Mouse (Mus musculus) hindbrain, embryonic 13.5 days (tissue): ENCODE measurements at regions not wholly inside any gene's neighbourhood (a gene's known extent, or its start where the extent isn't known, plus 50 kb on each side); places are given as distances from the start of the nearest gene placed in this dataset.

Experiments used
- ATAC-seq: fragments of 200-750 bp; cut with Nextera tagmentation; 2 replicates; pipeline ENCODE4 v1.8.0; 2017; ENCODE audit warnings: moderate TSS enrichment; ENCODE audit not compliant: low FRiP score
- H3K27ac ChIP-seq: fragments of 300-500 bp; sonication (generic); 2 replicates; pipeline ENCODE4 v1.5.1; 2015; ENCODE audit warnings: inconsistent platforms, mild to moderate bottlenecking, moderate library complexity
- H3K27me3 ChIP-seq: fragments of 300-500 bp; sonication (generic); 2 replicates; pipeline ENCODE4 v1.6.1; 2015; ENCODE audit warnings: mild to moderate bottlenecking, inconsistent platforms
- H3K36me3 ChIP-seq: fragments of 300-500 bp; sonication (generic); 2 replicates; pipeline ENCODE4 v1.6.1; 2015; ENCODE audit warnings: mild to moderate bottlenecking, inconsistent platforms
- H3K4me1 ChIP-seq: fragments of 300-500 bp; sonication (generic); replicated peaks from 2 replicates; pipeline ENCODE4 v1.6.1; 2015; ENCODE audit warnings: inconsistent platforms
- H3K4me2 ChIP-seq: fragments of 300-500 bp; sonication (generic); 2 replicates; pipeline ENCODE4 v1.6.1; 2015; ENCODE audit warnings: inconsistent platforms, mild to moderate bottlenecking, moderate library complexity
- H3K4me3 ChIP-seq: fragments of 300-500 bp; sonication (generic); 2 replicates; pipeline ENCODE4 v1.5.1; 2015; ENCODE audit warnings: mild to moderate bottlenecking, inconsistent platforms
- H3K9ac ChIP-seq: fragments of 300-500 bp; sonication (generic); 2 replicates; pipeline ENCODE4 v1.6.1; 2015; ENCODE audit warnings: mild to moderate bottlenecking, inconsistent platforms
- H3K9me3 ChIP-seq: fragments of 300-500 bp; sonication (generic); 2 replicates; pipeline ENCODE4 v1.6.1; 2016; ENCODE audit warnings: inconsistent platforms
- WGBS: fragments of 180-500 bp; shearing (Covaris S2); methylation state at CpG from one replicate; pipeline ENCODE4 v1.1.7; 2015; 5-methylcytosine and 5-hydroxymethylcytosine counted together

GRCm38 (mm10) chr1:193448793-193449393 lies 78.8 kb upstream of the Camk1g start:
- 0 out of 2 replicates have a peak, but pooled peaks cover 9% of the 10 kb centered on the region for H3K27me3 ChIP-seq
- peak overlapping the region; percentile 25; the same call in 1 of the 2 replicates for H3K27ac ChIP-seq
- no peak overlapping the region for H3K4me2 ChIP-seq
- ATAC-seq, result no peak
- H3K4me3 ChIP-seq, result no peak overlapping the region
- 72% methylated on average over 3 of the region's 3 CpGs for WGBS
- H3K9ac ChIP-seq, result no peak overlapping the region
- H3K4me1 ChIP-seq, result peaks cover 21% of the 10 kb centered on the region
- H3K9me3 ChIP-seq, result no peaks in the 10 kb centered on the region
- no peaks in the 10 kb centered on the region for H3K36me3 ChIP-seq

GRCm38 (mm10) chr1:193447647-193448046 lies 77.5 kb upstream of the Camk1g start:
- no peak overlapping the region for H3K9ac ChIP-seq
- no peaks in the 10 kb centered on the region for H3K36me3 ChIP-seq
- H3K4me2 ChIP-seq, result no peak overlapping the region
- ATAC-seq, result no peak
- H3K27ac ChIP-seq, result no peak overlapping the region
- 0 out of 2 replicates have a peak, but pooled peaks cover 9% of the 10 kb centered on the region for H3K27me3 ChIP-seq
- peaks cover 21% of the 10 kb centered on the region for H3K4me1 ChIP-seq
- H3K9me3 ChIP-seq, result no peaks in the 10 kb centered on the region
- 83% methylated on average over 5 of the region's 5 CpGs for WGBS
- no peak overlapping the region for H3K4me3 ChIP-seq

- 94% methylated on average over 1 of the region's 1 CpGs for WGBS
- Histone ChIP-seq H3K4me2 (no peak overlapping the region), H3K27me3 (peaks cover 12% of the 10 kb centered on the region; the same call in 1 of the 2 replicates), H3K4me3 (no peak overlapping the region), H3K27ac (no peak overlapping the region), H3K36me3 (no peaks in the 10 kb centered on the region), H3K9me3 (no peaks in the 10 kb centered on the region), H3K4me1 (no peaks in the 10 kb centered on the region), H3K9ac (no peak overlapping the region)
- ATAC-seq, result no peak
Measured at GRCm38 (mm10) chr1:193443964-193444676, 74.0 kb upstream of the Camk1g start.

- H3K27ac ChIP-seq, result no peak overlapping the region
- H3K4me1 ChIP-seq, result no peaks in the 10 kb centered on the region
- H3K4me3 ChIP-seq, result no peak overlapping the region
- no peak for ATAC-seq
- H3K36me3 ChIP-seq, result no peaks in the 10 kb centered on the region
- H3K9me3 ChIP-seq, result no peaks in the 10 kb centered on the region
- H3K4me2 ChIP-seq, result no peak overlapping the region
- no peak overlapping the region for H3K9ac ChIP-seq
- H3K27me3 ChIP-seq, result peaks cover 3% of the 10 kb centered on the region; the same call in 1 of the 2 replicates
- 10% methylated on average over 1 of the region's 1 CpGs for WGBS
Measured at GRCm38 (mm10) chr1:193440512-193440911, 70.4 kb upstream of the Camk1g start.

GRCm38 (mm10) chr1:193434281-193434680 lies 64.2 kb upstream of the Camk1g start:
- 44% methylated on average over 4 of the region's 4 CpGs for WGBS
- H3K4me1 ChIP-seq, result peaks cover 34% of the 10 kb centered on the region
- no peaks in the 10 kb centered on the region for H3K36me3 ChIP-seq
- H3K27me3 ChIP-seq, result 0 out of 2 replicates have a peak, but pooled peaks cover 2% of the 10 kb centered on the region
- no peaks in the 10 kb centered on the region for H3K9me3 ChIP-seq
- no peak overlapping the region for H3K4me2 ChIP-seq
- no peak for ATAC-seq
- peak overlapping the region; percentile 82; the same call in 1 of the 2 replicates for H3K27ac ChIP-seq
- no peak overlapping the region for H3K9ac ChIP-seq
- no peak overlapping the region for H3K4me3 ChIP-seq

- peak; percentile 73 for ATAC-seq
- no peak overlapping the region for H3K4me3 ChIP-seq
- peak overlapping the region; percentile 10; the same call in 1 of the 2 replicates for H3K4me2 ChIP-seq
- no peaks in the 10 kb centered on the region for H3K36me3 ChIP-seq
- H3K9me3 ChIP-seq, result no peaks in the 10 kb centered on the region
- H3K27ac ChIP-seq, result peak overlapping the region; percentile 82
- 0 out of 2 replicates have a peak, but pooled peaks cover 2% of the 10 kb centered on the region for H3K27me3 ChIP-seq
- H3K4me1 ChIP-seq, result peaks cover 34% of the 10 kb centered on the region
- H3K9ac ChIP-seq, result 0 out of 2 replicates have a peak overlapping the region, but pooled peaks have one; percentile 8
- 10% methylated on average over 7 of the region's 7 CpGs for WGBS
Measured at GRCm38 (mm10) chr1:193433493-193434021, 63.5 kb upstream of the Camk1g start.

GRCm38 (mm10) chr1:193430231-193430630 lies 60.1 kb upstream of the Camk1g start:
- Histone ChIP-seq H3K4me2 (no peak overlapping the region), H3K9ac (no peak overlapping the region), H3K36me3 (no peaks in the 10 kb centered on the region), H3K4me1 (peaks cover 34% of the 10 kb centered on the region), H3K9me3 (no peaks in the 10 kb centered on the region), H3K27ac (no peak overlapping the region; the same call in 1 of the 2 replicates), H3K27me3 (peaks cover 15% of the 10 kb centered on the region; the same call in 1 of the 2 replicates), H3K4me3 (no peak overlapping the region)
- WGBS, result 41% methylated on average over 8 of the region's 8 CpGs
- no peak for ATAC-seq

- H3K4me1 ChIP-seq, result peaks cover 33% of the 10 kb centered on the region
- no peak overlapping the region for H3K4me3 ChIP-seq
- 31% methylated on average over 8 of the region's 8 CpGs for WGBS
- H3K27ac ChIP-seq, result peak overlapping the region; percentile 72
- H3K9ac ChIP-seq, result peak overlapping the region; percentile 43; the same call in 1 of the 2 replicates
- H3K9me3 ChIP-seq, result no peaks in the 10 kb centered on the region
- no peaks in the 10 kb centered on the region for H3K36me3 ChIP-seq
- no peak overlapping the region for H3K4me2 ChIP-seq
- ATAC-seq, result peak; percentile 63; the same call in 1 of the 2 replicates
- H3K27me3 ChIP-seq, result peaks cover 14% of the 10 kb centered on the region; the same call in 1 of the 2 replicates
Measured at GRCm38 (mm10) chr1:193423653-193424075, 53.6 kb upstream of the Camk1g start.

- Histone ChIP-seq H3K9me3 (no peaks in the 10 kb centered on the region), H3K27me3 (peaks cover 14% of the 10 kb centered on the region; the same call in 1 of the 2 replicates), H3K36me3 (no peaks in the 10 kb centered on the region), H3K4me3 (no peak overlapping the region), H3K4me2 (no peak overlapping the region), H3K27ac (no peak overlapping the region), H3K9ac (no peak overlapping the region), H3K4me1 (peaks cover 40% of the 10 kb centered on the region)
- WGBS, result 64% methylated on average over 1 of the region's 1 CpGs
- peak; percentile 51 for ATAC-seq
Measured at GRCm38 (mm10) chr1:193422886-193423285, 52.8 kb upstream of the Camk1g start.

- Histone ChIP-seq H3K27me3 (peaks cover 4% of the 10 kb centered on the region; the same call in 1 of the 2 replicates), H3K4me2 (no peak overlapping the region), H3K4me3 (no peak overlapping the region), H3K9me3 (no peaks in the 10 kb centered on the region), H3K4me1 (peaks cover 42% of the 10 kb centered on the region), H3K36me3 (no peaks in the 10 kb centered on the region), H3K27ac (no peak overlapping the region), H3K9ac (no peak overlapping the region)
- 88% methylated on average over 1 of the region's 1 CpGs for WGBS
- no peak for ATAC-seq
Measured at GRCm38 (mm10) chr1:193421820-193422219, 51.7 kb upstream of the Camk1g start.

GRCm38 (mm10) chr1:193421414-193421813 lies 51.3 kb upstream of the Camk1g start:
- ATAC-seq, result no peak
- Histone ChIP-seq H3K27ac (no peak overlapping the region), H3K9ac (no peak overlapping the region), H3K4me2 (no peak overlapping the region), H3K4me1 (peaks cover 42% of the 10 kb centered on the region), H3K4me3 (no peak overlapping the region), H3K27me3 (peaks cover under 1% of the 10 kb centered on the region; the same call in 1 of the 2 replicates), H3K36me3 (no peaks in the 10 kb centered on the region), H3K9me3 (no peaks in the 10 kb centered on the region)
